Mouse (Mus musculus) left cerebral cortex, adult 8-10 months (tissue): ENCODE measurements at regions not wholly inside any gene's neighbourhood (a gene's known extent, or its start where the extent isn't known, plus 50 kb on each side); places are given as distances from the start of the nearest gene placed in this dataset.
A peak's percentile ranks its signal among the peaks of the same experiment; 100 is the strongest.

Experiments used
- DNase-seq, 2 experiments: peaks; one replicate each; pipeline ENCODE4 v3.0.0; 2022; ENCODE audit warnings: low spot score in 2 of 2

DNA sequence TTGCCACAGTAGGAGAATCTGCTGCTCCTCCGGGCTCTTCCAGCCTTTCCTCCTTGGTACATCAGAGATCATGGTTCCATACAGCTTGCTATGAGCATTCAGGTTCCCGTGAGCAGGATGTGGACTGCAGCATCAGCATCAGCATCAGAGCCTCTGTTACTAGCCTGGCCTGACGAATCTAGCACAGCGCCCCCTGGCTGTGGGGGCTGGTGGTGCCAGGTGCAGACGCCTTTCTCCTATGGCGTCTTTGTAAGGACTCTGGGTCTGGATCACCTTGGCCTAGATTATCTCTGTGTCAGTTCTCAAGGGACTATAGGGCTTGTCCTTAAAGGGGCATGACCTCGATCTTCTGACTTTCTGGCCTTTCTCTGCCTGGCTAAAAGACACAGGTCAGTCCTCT lies 86.0 kb upstream of the Runx3 start:
- peak in 1 of 2 experiments; percentile 28 for DNase-seq

DNA sequence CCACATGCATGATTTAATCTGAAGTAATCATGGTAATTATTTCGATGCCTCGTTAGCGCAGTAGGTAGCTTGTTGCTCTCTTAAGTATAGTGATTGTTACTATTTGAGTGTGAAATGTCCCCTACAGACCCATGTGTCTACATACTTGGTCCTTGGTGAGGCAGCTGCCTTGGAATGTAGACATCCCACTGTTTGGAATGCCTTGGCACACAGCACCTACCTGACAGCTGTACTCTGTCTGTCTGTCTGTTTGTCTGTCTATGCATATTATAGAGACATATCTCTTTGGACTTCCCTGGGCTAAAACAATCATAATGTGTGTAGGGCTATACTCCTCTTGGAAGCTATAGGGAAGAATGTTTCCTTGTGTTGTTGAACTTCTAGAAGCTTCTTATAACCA lies 83.7 kb upstream of the Runx3 start:
- DNase-seq = no peak

DNA sequence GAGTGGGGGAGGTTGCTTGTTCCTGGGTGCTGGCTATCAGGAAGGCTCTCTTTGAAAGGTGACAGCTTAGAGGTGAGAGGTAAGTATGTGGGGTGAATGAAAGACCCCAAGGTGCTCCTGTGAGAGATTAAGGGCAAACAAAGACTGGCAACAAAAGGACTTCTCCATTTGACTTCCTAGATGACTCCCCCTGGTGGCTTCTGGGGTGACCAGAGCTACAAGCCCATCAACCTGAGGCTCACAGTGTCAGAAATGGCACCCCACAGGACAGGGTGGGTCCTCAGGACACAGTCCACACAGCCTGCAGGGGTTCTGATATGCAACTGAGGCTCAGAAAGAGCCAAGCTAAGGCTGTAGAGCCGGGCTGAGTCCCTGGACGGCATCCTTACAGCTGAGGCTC lies 81.2 kb upstream of the Runx3 start:
- no peak for DNase-seq

DNA sequence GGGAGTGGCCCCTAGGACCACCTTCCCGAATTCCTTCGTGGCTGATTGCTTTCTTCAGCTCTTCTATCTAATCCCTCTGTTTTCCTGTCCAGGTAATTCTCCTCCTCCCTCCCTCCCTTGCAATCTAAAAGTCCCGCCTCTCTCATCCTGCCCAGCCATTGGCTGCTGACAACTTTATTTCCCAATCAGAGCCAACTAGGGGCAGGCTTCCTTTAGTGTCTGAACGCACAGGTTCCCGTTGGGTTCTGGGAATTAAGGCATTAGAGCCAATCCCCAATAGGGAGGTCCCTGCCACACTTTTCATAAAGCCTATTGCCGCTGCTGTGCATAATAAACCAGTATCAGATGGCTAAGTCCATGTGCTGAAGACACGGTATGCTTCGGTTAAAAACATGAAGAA lies 78.5 kb upstream of the Runx3 start:
- DNase-seq = no peak

DNA sequence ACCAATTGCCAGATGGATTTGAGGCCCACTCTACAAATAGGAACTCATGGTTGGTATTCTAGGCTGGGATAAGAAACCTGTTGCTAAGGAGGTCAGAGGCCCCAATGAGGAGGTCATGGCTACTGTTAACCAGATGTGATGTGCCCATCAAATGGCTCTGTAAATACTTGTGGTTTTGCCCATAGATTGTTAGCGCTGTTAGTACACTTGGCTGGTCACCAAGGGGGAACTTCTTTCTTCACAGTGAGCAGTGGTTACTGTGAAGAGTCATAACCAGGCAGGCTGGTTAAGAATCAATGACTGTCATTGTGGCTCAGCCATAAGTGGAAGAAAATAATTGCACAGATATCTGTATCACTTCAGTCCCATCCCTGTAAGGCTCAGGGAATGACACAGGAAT lies 78.0 kb upstream of the Runx3 start:
- DNase-seq = no peak

DNA sequence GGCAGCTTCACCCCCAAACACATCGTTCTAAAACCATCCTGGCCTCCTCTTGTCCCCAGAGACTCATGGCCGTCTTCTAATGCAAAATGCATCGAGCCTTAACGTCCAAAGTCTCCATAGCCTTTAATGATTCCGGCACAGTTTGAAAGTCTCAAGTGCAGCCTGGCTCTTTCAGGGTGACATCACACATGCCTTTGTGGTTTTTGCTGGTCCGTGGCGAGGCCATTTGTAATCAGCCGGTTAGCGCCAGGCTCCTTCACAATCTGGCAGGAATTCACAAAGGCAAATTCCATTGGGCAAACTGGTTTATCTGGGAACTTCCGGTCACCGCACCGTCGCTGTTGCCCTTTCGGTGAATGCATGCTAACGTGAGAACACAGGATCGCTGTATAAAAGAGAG lies 75.4 kb upstream of the Runx3 start:
- DNase-seq = no peak

DNA sequence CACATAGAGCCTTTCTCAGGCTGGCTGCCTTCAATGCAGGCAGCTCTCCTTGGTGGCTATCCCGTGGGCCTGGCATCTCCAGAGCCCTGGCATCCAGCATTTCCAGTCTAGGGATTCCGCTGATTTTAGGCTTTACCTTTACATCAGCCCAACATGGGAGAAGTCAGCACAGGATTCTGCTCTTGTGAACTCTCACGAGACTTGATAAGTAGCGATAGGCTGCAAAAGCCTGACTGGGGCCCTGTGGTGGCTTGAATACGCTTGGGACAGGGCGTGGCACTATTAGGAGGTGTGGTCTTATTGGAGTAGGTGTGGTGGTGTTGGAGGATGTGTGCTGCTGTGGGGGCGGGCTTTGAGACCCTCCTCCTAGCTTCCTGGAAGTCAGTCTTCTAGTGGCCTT lies 73.8 kb upstream of the Runx3 start:
- DNase-seq = no peak

DNA sequence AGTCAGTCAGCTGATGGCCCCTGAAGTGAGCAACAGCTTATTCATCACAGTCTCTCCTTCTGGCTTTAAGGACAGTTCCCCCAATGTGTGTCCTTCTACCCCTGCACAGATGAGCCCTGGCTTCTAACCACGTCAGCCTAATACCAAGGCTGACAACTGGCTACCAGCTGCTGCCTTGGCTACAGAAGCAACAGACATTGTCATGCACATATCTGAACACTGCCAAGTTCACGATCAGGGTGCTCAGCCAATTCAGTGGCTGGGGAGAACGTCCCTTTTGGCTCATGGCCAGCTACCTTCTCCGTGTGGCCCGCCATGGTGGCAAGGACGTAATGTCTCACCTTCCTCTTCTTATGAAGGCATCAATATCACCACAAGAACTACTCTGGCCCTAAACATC lies 73.2 kb upstream of the Runx3 start:
- no peak for DNase-seq

DNA sequence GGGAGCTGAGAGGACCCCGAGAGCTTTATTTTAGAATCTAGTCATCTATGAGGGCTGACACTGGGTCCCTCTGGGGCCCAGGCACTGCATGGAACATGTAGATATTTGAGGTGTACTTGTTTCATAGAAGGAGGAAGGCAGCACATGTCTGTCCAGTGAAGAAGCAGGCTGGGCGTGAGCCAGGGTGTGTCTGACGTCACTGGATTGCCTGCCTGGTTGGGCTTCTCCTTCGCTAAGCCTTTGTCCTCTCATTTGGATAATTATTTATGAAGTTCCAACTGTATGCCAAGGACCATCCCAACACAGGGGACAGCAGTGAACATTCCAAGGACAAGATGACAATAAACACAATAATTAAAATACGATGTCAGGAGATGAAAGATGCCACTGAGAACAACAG lies 72.7 kb upstream of the Runx3 start:
- DNase-seq = no peak

DNA sequence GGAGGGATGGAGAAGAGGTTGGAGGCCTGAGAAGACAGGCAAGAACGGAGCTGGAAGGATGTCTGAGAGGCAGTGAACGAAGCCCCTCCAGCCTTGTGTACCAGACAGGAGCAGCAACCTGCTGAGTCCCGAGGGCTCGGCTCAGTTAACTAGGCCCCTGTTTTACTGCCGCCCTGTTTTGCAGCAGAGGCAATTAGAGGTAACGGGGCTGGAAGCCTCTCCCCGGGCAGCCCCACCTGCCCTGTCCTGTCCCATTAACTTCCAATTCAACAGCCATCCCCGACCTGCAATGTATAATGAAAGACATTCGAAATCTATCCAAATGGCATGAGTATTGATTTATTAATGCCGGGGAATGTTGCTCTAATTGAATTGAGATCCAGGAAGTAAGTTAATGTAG lies 70.5 kb upstream of the Runx3 start:
- DNase-seq = no peak

DNA sequence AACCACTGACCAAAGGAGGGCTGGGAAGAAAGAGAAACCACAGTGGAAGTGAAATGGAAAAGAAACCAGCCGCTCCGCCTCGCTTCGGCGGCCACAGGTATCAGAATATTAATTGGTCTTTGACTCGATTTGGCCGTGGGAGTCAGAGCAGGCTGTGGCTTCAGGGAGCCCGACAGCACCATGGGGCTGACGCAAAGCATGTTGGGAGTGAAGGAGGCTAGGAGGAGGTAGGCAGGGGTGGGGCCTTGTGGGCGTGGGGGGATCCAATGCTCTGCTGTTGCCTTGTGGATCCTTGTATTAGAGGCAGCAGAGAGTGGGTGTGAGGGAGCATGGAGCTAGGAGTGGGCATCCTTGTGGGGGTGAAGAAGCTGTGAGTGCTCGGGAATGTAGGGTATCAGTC lies 69.0 kb upstream of the Runx3 start:
- no peak for DNase-seq

DNA sequence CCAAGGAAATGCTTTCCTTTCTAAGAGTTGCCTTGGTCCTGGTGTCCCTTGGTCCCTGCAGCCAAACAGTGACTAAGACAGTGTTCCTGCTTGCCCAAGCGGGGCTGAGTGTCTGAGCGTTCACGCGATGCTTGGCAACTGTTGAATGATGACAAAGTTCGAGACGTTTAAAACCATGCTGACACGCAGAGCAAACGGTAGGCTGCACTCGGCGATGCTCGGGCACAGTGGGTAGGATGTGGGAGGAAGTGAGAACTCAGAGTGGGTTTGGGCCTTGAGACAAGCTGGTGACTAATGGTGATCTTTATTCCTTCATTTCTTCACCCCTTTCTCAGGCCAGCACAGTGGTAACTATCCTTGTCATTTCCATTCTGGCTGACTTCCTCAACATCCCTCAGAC lies 66.9 kb upstream of the Runx3 start:
- no peak for DNase-seq

DNA sequence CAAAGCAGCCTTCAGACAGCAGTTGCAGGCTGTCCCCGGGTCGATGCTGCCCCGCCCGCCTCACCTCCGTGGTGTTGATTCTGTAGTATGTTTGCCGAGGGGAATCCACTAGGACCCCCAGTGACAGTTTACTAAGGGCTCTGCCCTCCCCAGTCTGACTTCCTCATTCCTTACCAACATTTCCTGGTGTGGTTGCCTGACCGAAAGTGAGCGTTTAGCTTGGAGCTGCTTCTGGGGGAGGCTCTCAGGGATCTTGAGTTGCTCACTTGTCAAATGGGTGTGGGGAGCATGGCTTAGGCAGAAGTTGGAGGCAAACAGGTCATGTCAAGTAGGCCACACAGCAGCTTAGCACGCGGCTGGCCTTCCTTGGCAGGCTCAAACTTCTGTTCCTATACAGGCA lies 66.1 kb upstream of the Runx3 start:
- no peak for DNase-seq

DNA sequence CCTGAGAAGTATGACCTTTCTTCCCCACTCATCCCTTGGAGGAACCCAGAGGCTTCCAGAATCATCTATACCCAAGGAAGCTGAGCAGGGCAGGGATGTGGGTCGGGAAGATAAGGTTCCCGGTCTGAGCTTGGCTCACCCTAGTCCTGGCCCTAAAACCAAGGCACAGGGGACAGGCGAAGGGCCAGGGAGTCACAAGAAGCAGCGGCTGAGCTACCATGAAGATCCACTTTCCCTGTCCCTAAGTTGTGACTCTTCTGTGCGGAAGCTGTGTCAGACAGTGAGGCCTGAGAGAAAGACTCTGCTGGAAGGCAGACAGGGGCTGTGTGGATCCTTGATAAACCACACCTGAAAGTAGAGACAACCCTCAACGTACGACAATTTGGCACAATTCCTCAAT lies 64.1 kb upstream of the Runx3 start:
- no peak for DNase-seq

DNA sequence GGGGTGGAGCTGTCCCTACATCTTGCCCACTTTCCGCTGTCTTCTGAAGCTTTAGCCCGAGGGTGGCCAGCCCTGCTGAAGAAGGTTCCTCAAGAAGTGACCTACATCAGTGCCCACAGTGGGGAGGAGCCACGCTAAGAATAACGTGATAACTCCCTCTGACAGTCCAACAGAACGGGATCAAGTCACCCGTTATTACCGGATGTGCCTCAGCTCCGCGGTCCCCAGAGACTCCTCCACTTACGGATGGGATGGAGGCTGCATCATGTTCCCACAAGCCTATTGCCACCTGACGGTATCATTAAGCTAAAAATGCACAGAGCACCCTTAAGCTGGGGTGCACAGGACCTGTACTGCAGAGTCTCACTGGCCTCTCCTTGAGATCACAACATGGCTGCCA lies 63.2 kb upstream of the Runx3 start:
- no peak for DNase-seq

DNA sequence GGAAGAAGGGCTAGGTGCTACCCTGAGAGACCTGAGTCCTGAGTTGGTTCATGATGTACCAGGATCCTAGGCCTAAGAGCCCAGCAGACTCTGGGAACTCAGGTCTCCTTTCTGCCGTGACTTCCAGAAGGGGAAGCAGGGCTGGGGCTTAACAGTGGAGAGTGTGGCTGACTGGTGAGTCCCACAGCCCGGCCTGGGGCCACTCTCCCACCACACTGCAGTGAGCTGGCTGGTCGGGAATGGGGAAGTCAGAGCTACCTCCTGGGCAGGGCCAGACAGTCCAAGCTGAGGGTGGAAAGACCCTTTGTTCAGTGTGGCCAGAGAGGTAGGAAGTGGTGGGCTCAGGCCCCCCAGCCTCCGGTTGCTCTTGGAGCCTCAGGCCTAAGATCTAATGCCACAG lies 61.6 kb upstream of the Runx3 start:
- DNase-seq = no peak

DNA sequence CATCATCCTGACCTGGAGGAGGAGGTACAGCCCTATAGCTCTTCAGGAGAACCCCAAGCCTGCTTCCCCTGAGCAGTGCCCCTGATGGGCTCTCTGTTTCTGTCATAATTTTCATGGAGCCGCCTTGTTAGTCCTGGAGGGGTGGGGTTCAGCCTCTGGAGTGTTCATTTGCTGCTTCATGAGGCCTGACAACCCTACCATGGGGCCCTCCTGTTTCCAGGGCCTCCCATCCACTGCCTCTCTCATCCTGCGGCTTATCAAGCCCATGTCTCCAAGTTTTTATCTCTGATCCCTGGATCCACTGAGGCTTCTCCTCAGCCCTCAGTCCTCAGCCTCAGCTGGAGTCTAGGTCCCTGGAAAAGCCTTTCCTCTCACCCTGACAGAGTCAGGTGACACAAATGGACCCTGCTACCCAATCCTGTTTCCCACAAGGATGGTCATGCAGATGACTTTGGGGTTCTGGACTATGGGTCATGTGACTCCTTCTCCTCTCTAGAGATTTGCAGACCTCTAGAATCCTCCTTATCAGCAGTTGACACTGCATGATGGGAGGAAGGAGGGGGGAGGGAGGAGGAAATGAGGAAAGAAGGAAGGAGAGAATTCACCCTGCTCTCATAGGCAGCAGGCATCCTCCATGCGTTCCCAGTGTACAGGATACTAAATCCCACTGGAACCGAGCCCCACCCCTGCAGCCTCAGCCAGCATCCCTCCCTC lies 59.3 kb upstream of the Runx3 start:
- DNase-seq = no peak

DNA sequence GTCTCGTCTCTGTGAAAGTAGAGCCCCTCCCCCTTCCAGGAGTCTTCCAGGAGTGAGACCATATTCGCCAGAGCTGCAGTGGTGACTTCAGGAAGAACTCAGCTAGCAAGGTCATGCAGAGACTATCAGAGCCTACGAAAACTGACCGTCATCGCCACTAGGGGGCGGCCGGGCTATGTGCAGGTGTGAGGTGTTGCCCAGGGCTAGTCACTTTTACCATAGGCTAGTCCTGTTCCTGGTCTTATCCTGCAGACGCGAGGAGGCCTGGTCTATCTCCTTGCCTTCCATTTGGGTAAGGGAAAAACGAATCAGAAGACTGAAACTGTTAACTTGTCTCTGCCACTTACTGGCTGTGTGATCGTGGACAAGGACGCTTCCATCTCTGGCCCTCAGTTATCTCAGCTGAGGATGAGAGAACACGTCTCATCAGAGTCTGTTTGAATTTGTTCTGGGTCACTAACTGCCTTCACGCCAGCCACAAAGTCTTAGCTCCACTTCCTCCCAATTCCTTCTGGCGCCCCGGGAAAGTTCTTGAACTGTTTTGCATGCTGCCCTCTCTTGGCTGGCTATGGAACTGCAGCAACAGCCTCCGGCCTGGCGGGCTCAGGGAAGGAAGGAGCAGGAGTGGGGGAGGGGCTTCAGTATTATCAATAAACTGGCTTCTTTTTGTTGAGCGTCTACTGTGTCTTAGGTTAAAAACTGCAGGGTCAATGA lies 53.5 kb upstream of the Runx3 start:
- DNase-seq = peak; percentile 28 to 68

DNA sequence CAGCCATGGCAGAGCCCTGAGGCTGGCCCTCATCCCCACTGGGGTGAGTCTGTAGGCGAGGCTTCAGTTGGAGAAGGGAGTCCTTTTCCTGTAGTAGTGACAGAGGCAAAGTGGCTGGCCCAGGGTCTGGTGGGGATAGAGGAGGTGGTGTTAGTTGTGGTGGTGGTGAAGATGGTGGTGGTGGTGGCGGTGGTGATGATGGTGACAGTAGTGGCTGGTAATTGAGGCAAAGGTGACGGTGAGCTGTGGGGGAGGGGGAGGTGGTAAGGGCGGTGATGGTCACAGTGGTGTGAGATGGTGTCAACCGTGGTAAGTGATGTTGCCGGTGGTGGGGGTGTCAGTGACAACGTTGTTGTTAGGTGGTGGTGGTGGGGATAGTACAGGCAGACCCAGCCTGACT lies 52.6 kb upstream of the Runx3 start:
- DNase-seq = no peak

DNA sequence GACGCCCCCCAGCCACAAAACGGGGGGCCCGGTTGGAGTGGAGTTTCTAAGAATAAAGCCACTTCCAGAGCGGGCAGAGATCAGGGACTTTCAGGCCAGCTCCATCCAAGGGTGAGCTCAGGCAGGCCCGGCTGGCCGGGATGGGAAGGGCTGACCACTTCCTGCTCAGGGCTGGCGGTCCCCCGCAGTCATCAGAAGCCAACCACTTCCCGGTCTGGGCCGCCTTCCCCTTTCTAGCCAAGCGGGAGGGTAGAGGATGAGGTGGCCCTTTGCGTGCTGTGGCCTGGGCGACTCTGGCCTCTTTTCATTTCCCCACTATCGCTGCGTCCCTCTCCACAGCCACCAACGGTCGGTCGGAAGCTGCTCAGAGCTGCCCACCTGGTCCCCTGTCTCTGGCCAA lies 50.6 kb upstream of the Runx3 start:
- DNase-seq = no peak
